Mouse (Mus musculus) intestine, postnatal 0 days (tissue): ENCODE data around the gene Lrig1. TPM values are rescaled to one million over a fixed set of nuclear protein-coding genes. Genes with fewer than 3 reads are reported as not detected.

Experiments
- ATAC-seq: fragments of 200-750 bp; cut with Nextera tagmentation; 2 replicates; pipeline ENCODE4 v1.8.0; 2017; ENCODE audit warnings: mild to moderate bottlenecking, moderate TSS enrichment, moderate library complexity
- H3K27ac ChIP-seq: fragments of 300-500 bp; sonication (generic); 2 replicates; pipeline ENCODE4 v1.5.1; 2014; ENCODE audit warnings: mild to moderate bottlenecking, low read depth, low read length, moderate library complexity
- H3K27me3 ChIP-seq: fragments of 300-500 bp; sonication (generic); replicated peaks from 2 replicates; pipeline ENCODE4 v1.6.1; 2014; ENCODE audit warnings: low read length, mixed read lengths; ENCODE audit not compliant: control insufficient read depth, insufficient read depth
- H3K36me3 ChIP-seq: fragments of 300-500 bp; sonication (generic); 2 replicates; pipeline ENCODE4 v1.6.1; 2014; ENCODE audit warnings: mild to moderate bottlenecking, moderate library complexity; ENCODE audit not compliant: control insufficient read depth, insufficient read depth
- H3K4me1 ChIP-seq: fragments of 300-500 bp; sonication (generic); replicated peaks from 2 replicates; pipeline ENCODE4 v1.6.1; 2014; ENCODE audit warnings: antibody characterized with exemption, low read length, mixed read lengths; ENCODE audit not compliant: control insufficient read depth, insufficient read depth
- H3K4me2 ChIP-seq: fragments of 300-500 bp; sonication (generic); replicated peaks from 2 replicates; pipeline ENCODE4 v1.6.1; 2014; ENCODE audit warnings: low read depth, mild to moderate bottlenecking, moderate library complexity
- H3K4me3 ChIP-seq: fragments of 300-500 bp; sonication (generic); 2 replicates; pipeline ENCODE4 v1.5.1; 2014; ENCODE audit warnings: low read depth, low read length
- H3K9ac ChIP-seq: fragments of 300-500 bp; sonication (generic); 2 replicates; pipeline ENCODE4 v1.6.1; 2014; ENCODE audit warnings: mild to moderate bottlenecking, low read depth, low read length
- H3K9me3 ChIP-seq: fragments of 300-500 bp; sonication (generic); 2 replicates; pipeline ENCODE4 v1.6.1; 2016; ENCODE audit warnings: mixed run types; ENCODE audit not compliant: control insufficient read depth
- CTCF ChIP-seq: sonication (generic); IDR thresholded peaks from 2 replicates; pipeline ENCODE4 v1.5.1; 2016; ENCODE audit warnings: low read depth, mild to moderate bottlenecking, control low read depth, antibody characterized with exemption, moderate library complexity
- WGBS: fragments of 180-500 bp; shearing (Covaris S2); extraction: QIAGEN DNeasy Blood & Tissue Kit; methylation state at CpG from one replicate; pipeline ENCODE4 v1.1.7; 2014; 5-methylcytosine and 5-hydroxymethylcytosine counted together
- polyA plus RNA-seq: library from polyadenylated mRNA; unstranded; fragments of >200 nt; fragmentation: Nextera tagmentation; extraction: Ambion mirVana; gene quantifications from 2 replicates; pipeline ENCODE4 v1.2.1, GENCODE M21; 2015

The Lrig1 gene
- polyA plus RNA-seq, 1 experiment from 2014 or later = 13.4 TPM

- H3K27ac ChIP-seq = no peak overlapping the region
- peaks cover 6% of the 10 kb centered on the region; the same call in 1 of the 2 replicates for H3K4me1 ChIP-seq
- no peak for TF ChIP-seq CTCF
- WGBS = 58% methylated on average over 7 of the region's 7 CpGs
- no peak for ATAC-seq
- no peaks in the 10 kb centered on the region for H3K9me3 ChIP-seq
- H3K36me3 ChIP-seq = no peaks in the 10 kb centered on the region; the same call in none of the 2 replicates
- H3K27me3 ChIP-seq = no peaks in the 10 kb centered on the region
- no peak overlapping the region for H3K9ac ChIP-seq
- no peak overlapping the region for H3K4me2 ChIP-seq
- H3K4me3 ChIP-seq = no peak overlapping the region
These were observed 33.4 kb downstream of the Lrig1 start for GRCm38 (mm10) chr6:94666432-94667119.

GRCm38 (mm10) chr6:94665677-94666076 is 34.3 kb downstream of the Lrig1 start:
- Histone ChIP-seq H3K27ac (no peak overlapping the region), H3K36me3 (no peaks in the 10 kb centered on the region; the same call in none of the 2 replicates), H3K27me3 (no peaks in the 10 kb centered on the region), H3K9me3 (no peaks in the 10 kb centered on the region), H3K4me2 (no peak overlapping the region), H3K9ac (no peak overlapping the region), H3K4me3 (no peak overlapping the region), H3K4me1 (peaks cover 6% of the 10 kb centered on the region; the same call in 1 of the 2 replicates)
- no peak for ATAC-seq
- no peak for TF ChIP-seq CTCF
- WGBS = 52% methylated on average over 1 of the region's 1 CpGs

- Histone ChIP-seq H3K4me2 (no peak overlapping the region), H3K27me3 (no peaks in the 10 kb centered on the region), H3K36me3 (no peaks in the 10 kb centered on the region; the same call in none of the 2 replicates), H3K9me3 (no peaks in the 10 kb centered on the region), H3K27ac (no peak overlapping the region), H3K4me3 (no peak overlapping the region), H3K4me1 (peaks cover 6% of the 10 kb centered on the region; the same call in 1 of the 2 replicates), H3K9ac (no peak overlapping the region)
- no peak for ATAC-seq
- WGBS = 49% methylated on average over 7 of the region's 7 CpGs
- TF ChIP-seq CTCF = no peak
These were observed 34.7 kb downstream of the Lrig1 start for GRCm38 (mm10) chr6:94665248-94665647.

- Histone ChIP-seq H3K27me3 (no peaks in the 10 kb centered on the region), H3K4me3 (no peak overlapping the region), H3K9me3 (no peaks in the 10 kb centered on the region), H3K9ac (no peak overlapping the region), H3K4me1 (peaks cover 3% of the 10 kb centered on the region; the same call in 1 of the 2 replicates), H3K36me3 (no peaks in the 10 kb centered on the region; the same call in none of the 2 replicates), H3K4me2 (no peak overlapping the region), H3K27ac (no peak overlapping the region)
- no peak for TF ChIP-seq CTCF
- no peak for ATAC-seq
- whole genome bisulfite sequencing = 71% methylated on average over 6 of the region's 6 CpGs
These were observed 36.0 kb downstream of the Lrig1 start for GRCm38 (mm10) chr6:94664000-94664399.

DNA sequence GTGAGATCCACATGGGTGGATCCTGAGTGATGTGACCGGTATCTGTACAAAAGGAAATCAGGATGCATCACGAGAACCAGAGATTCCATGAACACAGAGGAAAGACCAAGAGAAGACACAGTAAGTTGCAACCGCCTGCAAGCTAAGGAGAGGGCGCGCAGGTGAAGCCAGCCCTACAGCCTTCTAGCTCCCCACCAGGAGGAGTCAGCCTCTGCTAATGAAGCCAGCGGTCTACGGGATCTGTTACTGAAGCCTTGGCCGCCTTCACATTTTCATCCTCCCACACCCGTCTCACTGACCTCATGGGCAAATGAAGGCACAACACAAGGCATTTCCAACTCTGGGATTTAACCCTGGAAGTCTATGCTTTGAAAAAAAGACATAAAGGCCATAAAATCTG is 38.0 kb downstream of the Lrig1 start:
- Histone ChIP-seq H3K27me3 (no peaks in the 10 kb centered on the region), H3K4me2 (no peak overlapping the region), H3K36me3 (no peaks in the 10 kb centered on the region; the same call in none of the 2 replicates), H3K9ac (no peak overlapping the region), H3K4me3 (no peak overlapping the region), H3K27ac (no peak overlapping the region), H3K9me3 (no peaks in the 10 kb centered on the region), H3K4me1 (peaks cover 6% of the 10 kb centered on the region; the same call in 1 of the 2 replicates)
- ATAC-seq = no peak
- WGBS = 80% methylated on average over 9 of the region's 9 CpGs
- peak; percentile 26; the same call in 1 of the 2 replicates for TF ChIP-seq CTCF

- no peaks in the 10 kb centered on the region for H3K27me3 ChIP-seq
- TF ChIP-seq CTCF = no peak
- H3K27ac ChIP-seq = no peak overlapping the region
- no peak overlapping the region for H3K4me3 ChIP-seq
- H3K9me3 ChIP-seq = no peaks in the 10 kb centered on the region
- no peak overlapping the region for H3K4me2 ChIP-seq
- no peak for ATAC-seq
- H3K4me1 ChIP-seq = peaks cover 3% of the 10 kb centered on the region; the same call in 1 of the 2 replicates
- H3K9ac ChIP-seq = no peak overlapping the region
- no peaks in the 10 kb centered on the region; the same call in none of the 2 replicates for H3K36me3 ChIP-seq
- 81% methylated on average over 8 of the region's 8 CpGs for WGBS
These were observed 38.6 kb downstream of the Lrig1 start for GRCm38 (mm10) chr6:94661321-94661720.
